Mouse (Mus musculus) cerebellum, postnatal 10 days (tissue): Measurements from ENCODE around the gene Kcnh1.

ENCODE experiments used
- DNase-seq, 2 experiments: peaks; one replicate each; pipeline ENCODE4 v3.0.0; 2021; ENCODE audit warnings: mixed read lengths in 2 of 2

Gene Kcnh1

DNA sequence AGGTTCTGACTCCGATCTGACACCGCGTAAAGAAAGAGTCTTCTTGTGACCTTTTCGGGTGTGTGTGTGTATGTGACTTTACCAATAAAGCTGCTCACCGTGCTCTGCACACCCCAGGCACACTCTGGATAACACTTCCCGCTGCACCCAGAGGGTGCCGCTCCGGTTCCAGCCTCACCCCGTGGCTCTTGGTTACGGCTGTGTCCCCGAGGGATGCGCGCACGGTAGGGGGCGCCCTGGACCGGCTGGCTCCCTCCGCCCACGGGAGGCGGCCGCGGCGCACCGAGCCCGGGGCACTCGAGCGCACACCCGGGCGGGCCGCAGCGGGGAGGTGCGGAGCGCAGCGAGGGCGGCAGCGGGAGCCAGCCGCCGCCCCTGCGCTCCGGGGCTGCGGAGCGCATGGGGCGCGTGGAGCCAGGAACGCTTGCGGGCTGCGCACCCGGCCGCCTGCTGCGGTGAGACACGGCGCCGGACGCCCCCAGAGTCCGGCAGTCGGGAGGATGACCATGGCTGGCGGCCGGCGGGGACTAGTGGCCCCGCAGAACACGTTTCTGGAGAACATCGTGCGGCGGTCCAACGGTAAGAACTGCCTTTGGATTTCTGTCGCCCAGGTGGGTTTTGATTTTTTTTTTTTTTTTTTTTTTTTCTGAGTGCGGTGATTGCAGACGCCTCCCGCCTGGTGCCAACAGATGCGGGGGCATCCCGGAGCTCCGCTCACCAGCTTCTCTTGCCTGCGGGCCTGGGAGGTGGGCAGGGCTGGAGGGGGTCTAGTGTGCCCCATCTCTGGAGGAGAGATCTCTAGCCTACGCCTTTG, at the start of gene Kcnh1:
Kcnh1 (plus strand) TSS at position 267 of the 814 bp plus-strand sequence.
- peak; percentile 94 to 95 for DNase-seq

DNA sequence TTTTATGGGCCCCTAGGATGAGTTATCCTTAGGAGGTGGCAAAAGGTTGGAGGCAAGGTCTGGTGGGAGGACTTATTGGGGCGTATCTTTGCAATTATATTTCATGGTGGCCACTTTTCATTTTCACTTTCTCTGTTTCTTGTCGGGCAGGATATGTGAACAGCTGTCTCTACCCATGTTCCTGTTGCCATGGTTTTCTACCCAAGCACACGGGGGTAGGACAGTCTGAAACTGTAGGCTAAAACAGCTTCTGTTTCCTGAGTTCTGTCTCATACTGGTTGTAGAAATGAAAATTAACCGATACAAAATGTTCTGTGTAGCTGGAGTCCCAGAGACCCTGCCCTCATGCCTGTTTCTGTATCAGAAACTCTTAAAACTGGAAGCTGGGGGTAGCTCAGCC, 39.4 kb upstream of the Kcnh1 start:
- DNase-seq, result no peak

- DNase-seq, result no peak
Observed at GRCm38 (mm10) chr1:192171477-192171876, 19.1 kb upstream of the Kcnh1 start.

- DNase-seq, result no peak
Observed at GRCm38 (mm10) chr1:192179877-192180276, 10.7 kb upstream of the Kcnh1 start.

- DNase-seq, result no peak
Observed at GRCm38 (mm10) chr1:192181696-192182257, 8.8 kb upstream of the Kcnh1 start.

DNA sequence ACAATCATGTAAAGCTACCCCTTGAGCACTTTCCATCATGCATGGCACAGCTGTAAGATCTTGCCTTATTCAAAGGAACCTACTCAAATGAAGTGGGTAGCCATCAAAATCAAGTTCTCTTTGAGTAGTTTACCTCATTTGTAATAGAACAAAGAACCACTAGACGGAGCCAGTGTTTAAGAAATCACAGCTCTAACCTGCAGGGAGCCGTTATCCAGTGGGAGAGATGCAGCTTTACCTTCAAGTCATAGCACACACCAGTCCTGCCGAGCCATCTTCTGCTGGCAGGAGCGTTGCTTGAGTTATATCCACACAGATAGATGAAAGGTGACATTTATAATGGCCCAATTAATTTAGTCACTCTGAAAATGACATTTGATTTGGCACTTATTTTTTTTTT, 1.5 kb upstream of the Kcnh1 start:
- DNase-seq, result peak; percentile 80 to 86

DNA sequence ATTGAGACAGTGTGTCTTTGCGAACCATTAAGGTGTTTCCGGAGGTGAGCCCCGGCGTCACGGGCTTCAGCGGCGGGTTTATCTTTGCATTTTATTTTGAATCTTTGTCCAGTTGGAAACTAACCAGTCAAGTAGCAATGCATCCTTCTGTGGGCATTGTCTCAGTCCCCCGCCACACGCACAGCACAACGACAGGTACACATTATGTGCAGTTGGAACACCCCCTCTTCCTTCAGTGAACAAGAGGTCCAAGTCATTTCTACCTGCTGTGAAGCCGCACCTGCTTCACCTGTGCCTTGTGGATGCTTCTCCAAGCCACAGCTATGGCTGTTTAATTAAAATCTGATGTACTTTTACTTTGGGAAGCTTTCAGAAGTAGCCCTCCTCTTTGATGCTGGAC, 803 bp upstream of the Kcnh1 start:
- peak; percentile 64 to 74 for DNase-seq

DNA sequence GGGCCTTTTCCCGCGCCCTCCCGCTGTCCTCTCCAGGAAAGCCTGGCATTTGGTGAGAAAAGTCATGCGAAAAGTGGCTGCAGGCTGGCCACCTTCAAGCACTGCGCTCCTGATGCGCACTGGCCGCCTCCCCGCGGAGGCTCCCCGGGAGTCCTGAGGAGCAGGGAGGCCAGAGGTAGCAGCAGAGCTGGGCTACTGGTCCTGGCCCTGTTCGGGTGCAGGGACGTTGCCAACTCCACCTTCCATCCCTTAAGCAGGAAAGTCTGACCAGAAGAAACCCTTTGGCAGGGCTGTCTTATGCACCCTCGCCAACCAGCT, 707 bp downstream of the Kcnh1 start:
- DNase-seq, result peak; percentile 64 to 69

- DNase-seq, result peak; percentile 19 to 38
Observed at GRCm38 (mm10) chr1:192191859-192192258, 1.3 kb downstream of the Kcnh1 start.

DNA sequence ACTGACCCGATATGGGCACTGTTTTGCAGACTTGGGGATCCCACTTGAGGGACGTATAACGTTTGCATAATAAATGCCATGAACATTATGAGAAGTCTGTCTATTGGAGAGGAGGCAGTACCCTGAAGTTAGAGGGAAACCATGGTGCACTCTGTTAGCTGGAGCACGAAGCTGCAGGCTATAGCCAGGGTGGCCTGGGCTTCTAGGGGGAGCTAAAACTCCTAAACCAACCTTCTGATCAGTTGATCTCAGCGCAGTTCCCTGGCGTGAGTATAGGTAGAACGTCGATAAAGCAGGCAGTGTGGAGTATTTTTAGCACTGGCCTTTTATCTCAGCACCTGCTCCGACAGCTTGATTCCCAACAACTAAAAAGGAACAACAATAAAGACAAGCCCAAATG, 2.1 kb downstream of the Kcnh1 start:
- DNase-seq, result peak in 1 of 2 experiments; percentile 19

DNA sequence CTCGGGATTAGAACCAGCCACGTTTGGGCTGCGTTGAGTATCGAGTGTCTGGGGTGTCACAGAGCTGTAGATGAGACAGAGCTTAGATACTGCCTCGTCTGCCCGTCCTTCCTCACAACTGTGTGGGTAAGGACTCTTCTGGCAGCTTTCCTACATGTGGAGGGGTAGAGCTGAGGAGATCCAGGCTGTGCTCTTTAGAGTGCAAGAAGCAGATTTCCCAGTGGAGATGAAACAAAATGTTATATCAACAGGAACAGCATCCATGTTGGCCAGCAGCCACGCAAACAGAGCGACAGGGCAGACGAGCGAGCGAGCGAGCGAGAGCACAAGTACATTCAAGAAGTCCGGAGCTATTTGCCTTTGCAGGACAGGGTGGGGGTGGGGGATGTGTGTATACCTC, 3.1 kb downstream of the Kcnh1 start:
- peak; percentile 54 to 58 for DNase-seq

- no peak for DNase-seq
Observed at GRCm38 (mm10) chr1:192197495-192197894, 6.9 kb downstream of the Kcnh1 start.

- peak; percentile 71 to 82 for DNase-seq
Observed at GRCm38 (mm10) chr1:192202936-192203335, 12.4 kb downstream of the Kcnh1 start.

- DNase-seq, result no peak
Observed at GRCm38 (mm10) chr1:192207956-192208355, 17.4 kb downstream of the Kcnh1 start.

DNA sequence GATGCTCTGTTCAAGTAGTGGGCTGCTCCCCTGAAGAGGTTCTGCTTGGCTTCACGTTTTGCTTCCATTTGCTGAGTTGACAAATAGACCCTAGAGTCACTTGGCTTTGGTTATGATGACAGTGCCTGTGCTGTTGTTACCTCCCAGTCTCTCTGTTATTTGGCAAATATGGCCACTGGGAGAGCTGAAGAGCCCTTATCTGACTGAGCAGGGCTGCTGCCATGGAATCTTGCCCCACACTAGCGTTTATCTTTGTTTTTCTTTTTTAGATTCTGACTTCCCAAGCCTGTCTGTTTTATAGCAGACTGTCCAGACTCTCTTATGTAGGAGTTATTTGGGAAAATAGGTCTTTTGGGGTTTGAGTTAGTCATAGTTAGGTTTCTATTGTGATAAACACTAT, 21.9 kb downstream of the Kcnh1 start:
- DNase-seq, result no peak

GRCm38 (mm10) chr1:192214666-192215065, 24.1 kb downstream of the Kcnh1 start:
- no peak for DNase-seq

GRCm38 (mm10) chr1:192220156-192220555, 29.6 kb downstream of the Kcnh1 start:
- DNase-seq, result no peak

- DNase-seq, result no peak
Observed at GRCm38 (mm10) chr1:192224161-192224560, 33.6 kb downstream of the Kcnh1 start.

DNA sequence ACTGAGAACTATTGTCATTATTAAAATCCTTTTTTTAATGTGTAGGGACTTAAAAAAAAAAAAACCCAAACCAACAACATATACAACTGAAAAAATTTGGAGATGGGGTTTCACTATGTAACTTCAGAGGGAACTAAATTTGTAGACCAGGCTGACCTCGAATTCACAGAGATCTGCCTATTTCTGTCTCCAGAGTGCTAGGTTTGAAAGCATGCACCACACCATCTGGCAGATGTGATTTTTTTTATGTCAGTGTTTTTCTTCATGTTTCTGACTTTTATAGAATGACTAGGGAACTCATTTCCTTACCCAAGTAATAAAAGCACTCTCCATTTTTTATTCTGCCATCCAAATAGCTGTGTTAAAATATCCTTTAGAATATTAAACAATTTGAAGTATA, 42.1 kb downstream of the Kcnh1 start:
- DNase-seq, result no peak

GRCm38 (mm10) chr1:192246836-192247235, 56.3 kb downstream of the Kcnh1 start:
- DNase-seq, result no peak

DNA sequence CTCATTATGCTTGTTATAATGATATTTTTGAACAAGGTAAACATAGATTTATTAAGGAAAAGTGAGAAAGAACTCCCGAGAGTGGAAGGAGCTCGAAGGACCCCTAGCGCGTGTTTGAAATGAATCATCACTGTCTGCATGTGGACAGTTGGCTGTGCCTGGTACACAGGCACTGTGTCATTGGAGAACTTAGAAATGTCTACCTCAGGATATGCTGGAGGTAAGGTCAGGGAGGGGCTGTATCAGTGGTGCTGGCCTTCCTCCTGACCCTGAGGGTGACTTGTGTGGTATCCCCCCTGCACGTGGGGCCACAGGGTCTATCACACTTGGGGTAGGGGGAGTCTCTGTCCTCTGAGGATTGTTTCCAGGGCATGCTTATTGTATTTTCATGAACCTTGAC, 68.6 kb downstream of the Kcnh1 start:
- DNase-seq, result no peak

DNA sequence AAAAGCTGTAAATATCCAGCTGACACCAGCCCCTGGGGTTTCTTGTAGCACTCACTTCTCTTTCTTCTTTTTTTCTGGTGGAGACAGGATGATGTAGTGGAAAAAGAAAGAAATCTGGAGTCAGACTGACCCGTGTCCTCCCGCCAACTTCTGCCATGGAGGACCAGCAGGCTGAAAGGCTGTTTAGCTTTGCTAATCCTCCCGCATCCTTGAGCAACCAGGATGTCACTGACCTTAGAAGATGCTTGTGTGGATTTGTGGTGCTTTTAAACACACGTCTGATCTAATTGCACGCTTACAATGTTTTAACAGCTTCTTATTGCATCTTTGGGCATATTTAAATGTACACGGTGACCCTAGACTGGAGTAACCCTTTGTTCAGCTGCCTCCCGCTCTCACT, 69.0 kb downstream of the Kcnh1 start:
- no peak for DNase-seq

GRCm38 (mm10) chr1:192265704-192266103, 75.1 kb downstream of the Kcnh1 start:
- DNase-seq, result no peak

DNA sequence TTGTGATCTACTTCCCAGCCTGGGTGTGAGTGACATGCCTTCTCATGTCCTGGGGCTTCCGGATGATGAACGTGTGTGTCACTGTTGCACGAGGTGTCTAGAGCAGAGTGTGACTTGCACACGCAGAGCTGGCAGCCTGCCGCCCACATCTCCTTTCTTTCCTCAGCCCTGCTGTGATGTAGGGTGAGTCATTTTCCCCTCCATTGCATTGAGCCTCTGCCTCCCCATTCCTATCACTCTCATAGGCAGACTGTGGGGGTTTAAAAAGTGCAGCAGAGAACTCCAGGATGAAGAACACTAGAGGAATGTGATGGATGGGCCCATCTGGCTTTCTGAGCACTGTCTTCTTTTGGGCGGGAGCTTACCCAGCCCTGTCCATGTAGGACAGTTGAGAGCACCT, 76.4 kb downstream of the Kcnh1 start:
- no peak for DNase-seq

- DNase-seq, result no peak
Observed at GRCm38 (mm10) chr1:192268878-192269277, 78.3 kb downstream of the Kcnh1 start.
